Mouse (Mus musculus) v-Abl transformed pro-B cells (cell line): Measurements from ENCODE around the gene Zfp583.
"Not testable (repeated sequence)": the region's sequence is repeated elsewhere in the genome, so short reads cannot be mapped to it uniquely, and the experiment has no call there.

ENCODE experiments used
- in situ Hi-C, 2 experiments: fragments of 400-800 bp; cut with MboI; formaldehyde crosslinking; loops; one replicate each; pipeline ENCODE4 v1.15.1; 2025; ENCODE audit not compliant: unreplicated experiment in 2 of 2

Zfp583 gene

GRCm38 (mm10) chr7:6331233-6331956 is at the start of gene Zfp583:
TSS of gene Zfp583 (minus strand) at chr7:6331285.
- in situ Hi-C loops, result no loop called here

- in situ Hi-C loops, result loop anchor here in 1 of 2 experiments (10.0 kb wide), 1 partner anchor 94 kb away; the partner anchor contains the start of gene Zfp667
Measured at GRCm38 (mm10) chr7:6378441-6378840, 47.4 kb upstream of the Zfp583 start.

GRCm38 (mm10) chr7:6372993-6373392 is 41.9 kb upstream of the Zfp583 start:
- in situ Hi-C loops, result loop anchor here in 1 of 2 experiments (10.0 to 25.0 kb wide), 2 partner anchors 88 to 739 kb away; partner anchors contain the start of genes Zfp667 and Zfp954

- in situ Hi-C loops, result loop anchor here in 1 of 2 experiments (25.0 kb wide), 1 partner anchor 743 kb away; the partner anchor contains the start of gene Zfp954
Measured at GRCm38 (mm10) chr7:6369460-6369859, 38.4 kb upstream of the Zfp583 start.

DNA sequence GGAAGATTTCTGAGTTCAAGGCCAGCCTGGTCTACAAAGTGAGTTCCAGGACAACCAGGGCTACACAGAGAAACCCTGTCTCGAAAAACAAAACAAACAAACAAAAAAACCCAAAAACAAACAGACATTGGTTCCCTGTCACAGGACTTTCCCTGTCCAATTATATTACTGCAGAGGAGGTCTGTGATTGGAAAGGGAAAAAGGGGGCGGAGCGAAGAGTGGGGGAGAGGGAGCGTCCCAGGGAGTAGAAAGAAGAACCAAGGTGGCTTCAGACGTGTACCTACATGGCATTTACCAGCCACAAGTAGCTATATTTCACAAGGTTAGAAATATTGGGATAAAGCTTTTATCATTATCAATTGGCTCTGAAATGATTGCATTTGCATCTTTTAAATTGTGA is 37.1 kb upstream of the Zfp583 start:
- in situ Hi-C loops, result loop anchor here in 1 of 2 experiments (25.0 kb wide), 1 partner anchor 744 kb away; the partner anchor contains the start of gene Zfp954

DNA sequence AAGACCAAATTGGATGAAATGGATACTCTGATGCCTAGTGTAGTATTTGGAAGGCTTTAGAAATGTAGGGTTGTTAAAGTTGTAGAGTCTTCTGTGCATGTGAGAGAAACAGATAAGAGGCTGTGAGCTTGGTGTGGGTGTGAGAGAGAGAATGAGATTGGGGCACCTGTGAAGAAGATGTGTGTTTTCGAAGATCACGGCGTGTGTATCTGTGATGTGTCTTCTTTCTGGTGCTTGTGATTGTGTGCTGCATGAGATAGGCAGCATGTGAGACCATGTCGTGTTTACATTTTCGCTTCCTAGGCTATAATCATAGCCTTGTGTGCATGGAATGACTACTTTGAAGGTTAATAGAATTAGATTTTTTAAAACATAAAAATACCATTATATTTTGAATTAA is 36.1 kb upstream of the Zfp583 start:
- in situ Hi-C loops, result loop anchor here in 1 of 2 experiments (25.0 kb wide), 1 partner anchor 745 kb away; the partner anchor contains the start of gene Zfp954

DNA sequence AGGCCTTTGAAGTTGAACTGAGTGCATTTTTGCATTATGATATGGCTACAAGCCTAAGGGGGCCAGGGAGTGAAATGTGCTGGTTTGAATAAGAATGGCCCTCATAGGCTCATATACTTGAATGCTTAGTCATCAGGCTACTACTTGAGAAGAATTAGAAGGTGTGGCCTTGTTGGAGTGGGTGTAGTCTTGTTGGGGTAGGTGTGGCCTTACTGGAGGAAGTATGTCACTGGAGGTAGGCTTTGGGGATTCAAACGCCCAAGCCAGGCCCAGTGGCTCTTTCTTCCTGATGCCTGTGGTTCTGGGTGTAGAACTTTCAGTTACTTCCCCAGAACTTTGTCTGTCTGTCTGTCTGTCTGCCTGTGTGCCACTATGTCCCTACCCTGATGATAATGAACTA is 33.7 kb upstream of the Zfp583 start:
- in situ Hi-C loops, result loop anchor here in 1 of 2 experiments (25.0 kb wide), 1 partner anchor 748 kb away; the partner anchor contains the start of gene Zfp954

- in situ Hi-C loops, result loop anchor here in 1 of 2 experiments (25.0 kb wide), 1 partner anchor 749 kb away; the partner anchor contains the start of gene Zfp954
Measured at GRCm38 (mm10) chr7:6363047-6363488, 32.0 kb upstream of the Zfp583 start, which contains the start of gene Zfp78. TSS of gene Zfp78 (plus strand) at chr7:6363280.

DNA sequence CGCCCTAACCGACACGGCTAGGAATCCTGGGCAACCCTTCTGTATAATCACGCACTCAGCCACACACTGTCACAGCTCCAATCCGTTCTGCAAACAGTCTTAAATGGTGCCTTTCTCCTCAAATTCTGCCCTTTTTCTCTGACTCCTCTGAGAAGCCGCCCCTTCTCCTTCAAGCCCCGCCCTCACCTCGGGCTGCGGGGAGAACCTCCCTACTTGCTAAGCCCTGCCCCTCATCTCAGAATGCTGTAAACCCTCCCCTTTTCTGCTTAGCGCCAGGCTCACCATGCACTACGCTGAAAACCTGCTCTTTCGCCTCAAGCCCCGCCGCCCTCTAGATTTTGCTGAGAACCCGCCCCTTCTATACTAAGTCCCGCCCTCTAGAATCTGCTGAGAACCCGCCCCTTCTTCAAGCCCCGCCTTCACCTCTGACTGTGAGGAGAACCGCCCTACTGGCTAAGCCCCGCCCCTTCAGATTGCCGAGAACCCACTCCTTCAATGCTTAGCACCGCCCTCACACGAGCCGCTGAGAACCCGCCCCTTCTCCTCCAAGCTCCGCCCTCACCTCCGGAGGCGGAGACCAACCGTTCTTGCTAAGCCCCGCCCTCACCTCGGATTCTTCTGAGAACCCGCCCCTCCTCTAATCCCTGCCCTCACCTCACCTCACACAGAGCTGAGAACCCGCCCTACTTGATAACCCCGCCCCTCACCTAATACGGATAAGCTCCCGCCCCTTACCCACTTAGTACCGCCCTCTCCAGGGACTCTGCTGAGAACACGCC is 31.4 kb upstream of the Zfp583 start:
- in situ Hi-C loops, result loop anchor here in 1 of 2 experiments (25.0 kb wide), 1 partner anchor 750 kb away; the partner anchor contains the start of gene Zfp954

GRCm38 (mm10) chr7:6361756-6362155 is 30.7 kb upstream of the Zfp583 start:
- in situ Hi-C loops, result loop anchor here in 1 of 2 experiments (25.0 kb wide), 1 partner anchor 751 kb away; the partner anchor contains the start of gene Zfp954

DNA sequence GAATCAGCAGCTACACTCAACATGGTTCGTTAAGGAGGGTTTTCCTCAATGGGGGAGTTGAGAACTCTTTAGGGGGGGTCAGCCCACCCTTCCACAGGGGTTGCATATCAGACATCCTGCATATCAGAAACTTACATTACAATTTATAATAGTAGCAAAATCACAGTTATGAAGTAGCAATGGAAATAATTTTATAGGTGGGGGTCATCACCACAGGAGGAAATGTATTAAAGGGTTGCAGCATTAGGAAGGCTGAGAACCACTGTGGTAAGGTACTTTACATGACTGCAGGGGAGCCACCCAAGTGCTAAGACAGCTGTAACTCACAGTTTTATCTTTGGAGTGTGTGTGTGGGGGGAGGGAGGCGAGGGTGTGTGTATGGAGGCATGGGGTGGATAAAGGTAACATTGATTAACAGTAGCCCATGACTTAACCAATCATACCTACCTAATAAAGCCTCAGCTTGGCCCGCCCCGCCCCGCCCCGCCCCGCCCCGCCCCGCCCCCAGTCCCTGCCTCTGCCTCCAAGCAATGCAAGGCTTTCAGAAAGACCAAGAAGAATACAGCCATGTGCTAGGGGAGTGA is 29.5 kb upstream of the Zfp583 start:
- in situ Hi-C loops, result loop anchor here in 1 of 2 experiments (25.0 kb wide), 1 partner anchor 752 kb away; the partner anchor contains the start of gene Zfp954

DNA sequence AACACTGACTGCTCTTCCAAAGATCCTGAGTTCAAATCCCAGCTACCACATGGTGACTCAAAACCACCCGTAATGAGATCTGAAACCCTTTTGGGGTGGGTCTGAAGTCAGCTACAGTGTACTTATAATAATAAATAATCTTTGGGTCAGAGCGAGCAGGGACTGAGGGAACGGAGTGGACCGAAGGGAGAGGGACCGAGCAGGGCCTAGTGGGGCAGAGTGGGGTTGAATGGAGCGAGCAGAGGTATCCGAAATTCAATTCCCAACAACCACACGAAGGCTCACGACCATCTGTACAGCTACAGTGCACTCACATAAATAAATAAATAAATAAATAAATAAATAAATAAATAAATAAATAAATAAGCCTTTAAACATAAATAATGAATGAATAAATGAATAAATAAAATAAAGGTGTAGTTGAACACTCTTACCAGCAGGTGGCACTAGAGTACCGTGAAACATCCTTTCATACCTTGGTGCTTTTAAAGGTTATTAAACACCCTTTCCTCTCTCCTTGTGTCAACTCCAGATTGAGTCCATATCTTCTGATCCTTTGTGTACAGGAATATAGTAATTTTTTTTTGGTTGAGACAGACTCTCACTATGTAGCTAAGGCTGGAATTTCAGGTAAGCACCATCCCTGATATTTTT is 28.0 kb upstream of the Zfp583 start:
- in situ Hi-C loops, result loop anchor here (5.0 to 25.0 kb wide), 6 partner anchors 67 to 938 kb away; partner anchors contain the start of gene Zfp954 (in 1 of the 2)

DNA sequence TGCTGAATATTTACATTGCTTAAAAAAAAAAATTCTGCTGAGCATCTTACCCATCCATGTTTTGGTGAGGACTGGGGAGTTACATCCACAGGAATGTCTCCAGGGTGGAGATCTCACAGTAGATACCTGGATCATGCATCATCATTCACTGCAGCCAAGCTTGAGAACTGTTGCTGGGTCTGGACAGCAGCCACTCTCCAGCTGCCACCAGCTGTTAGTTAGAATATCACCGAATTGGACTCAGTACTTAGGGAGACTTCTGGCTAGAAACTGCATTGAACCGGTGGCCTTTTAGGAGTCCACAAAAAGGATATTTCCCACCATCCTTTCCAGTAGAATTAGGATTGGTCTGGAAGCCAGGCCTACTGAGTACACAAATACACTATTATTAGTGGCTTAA is 27.0 kb upstream of the Zfp583 start:
- in situ Hi-C loops, result loop anchor here (5.0 to 25.0 kb wide), 6 partner anchors 66 to 939 kb away; partner anchors contain the start of gene Zfp954 (in 1 of the 2)

DNA sequence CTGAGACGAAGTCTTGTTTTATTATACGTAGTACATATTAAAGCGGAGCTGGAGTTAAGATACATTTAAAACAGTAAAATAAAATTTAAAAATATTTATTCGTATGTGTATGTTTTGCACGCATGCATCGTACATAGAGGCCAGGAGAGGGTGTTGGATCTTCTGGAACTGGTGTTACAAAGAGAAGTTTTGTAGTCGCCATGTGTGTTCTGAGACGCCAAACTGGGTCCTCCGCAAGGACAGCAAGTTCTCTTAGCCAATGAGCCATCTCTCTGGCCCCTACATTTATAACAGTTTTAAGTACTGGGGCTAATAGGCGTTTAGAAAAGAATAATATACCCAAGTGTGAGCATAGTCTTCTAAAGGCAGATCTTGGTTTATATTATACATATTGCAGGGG is 13.0 kb upstream of the Zfp583 start:
- in situ Hi-C loops, result no loop called here

DNA sequence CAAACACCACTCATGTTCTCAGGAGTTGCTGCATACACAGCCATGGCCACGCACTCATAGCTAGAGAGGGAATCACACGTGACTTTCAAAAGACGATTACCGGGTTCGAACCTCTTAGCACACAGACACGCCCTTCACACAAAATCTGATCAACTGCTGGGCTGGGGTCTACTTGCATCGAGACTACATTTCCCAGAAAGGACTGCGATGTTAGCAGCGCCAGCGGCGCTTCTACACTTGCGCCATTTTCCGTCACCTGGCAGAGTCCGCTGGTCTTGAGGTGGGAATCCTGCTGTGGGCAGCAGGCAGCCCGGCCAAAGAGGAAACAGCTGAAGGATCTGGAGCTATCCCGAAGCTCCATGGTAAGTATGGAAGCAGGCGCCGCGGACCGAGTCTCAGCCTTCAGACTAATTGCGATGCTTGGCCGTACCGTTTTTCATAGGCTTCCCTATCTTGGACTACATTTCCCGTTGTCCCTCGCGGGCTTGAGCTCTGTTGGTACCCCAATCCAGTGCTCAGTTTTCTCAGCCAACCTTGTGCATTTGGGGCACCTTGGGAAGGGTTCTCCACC is 12.5 kb upstream of the Zfp583 start, which contains the start of gene Gm3854:
Gene Gm3854, plus strand, starts transcription at position 259 of the 571 bp plus-strand sequence.
- in situ Hi-C loops, result no loop called here

DNA sequence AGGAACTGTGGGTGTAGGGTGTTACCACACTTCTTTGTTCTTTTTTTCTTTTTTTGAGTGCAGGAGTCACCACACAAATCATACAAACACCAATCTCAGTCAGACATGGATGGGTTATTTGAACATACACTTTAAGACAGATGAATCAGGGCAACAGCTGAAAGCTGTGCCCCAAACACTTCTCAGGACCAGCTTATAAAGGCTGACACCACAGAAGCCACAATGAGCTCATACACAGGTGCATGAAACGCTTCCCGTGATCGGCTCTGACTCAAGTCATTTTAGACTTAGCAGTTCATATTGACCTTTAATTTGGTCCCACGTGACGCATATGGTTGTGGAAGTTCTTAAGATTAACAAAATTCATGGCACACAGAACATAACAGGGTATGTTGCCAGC is 8.8 kb upstream of the Zfp583 start:
- in situ Hi-C loops, result no loop called here

DNA sequence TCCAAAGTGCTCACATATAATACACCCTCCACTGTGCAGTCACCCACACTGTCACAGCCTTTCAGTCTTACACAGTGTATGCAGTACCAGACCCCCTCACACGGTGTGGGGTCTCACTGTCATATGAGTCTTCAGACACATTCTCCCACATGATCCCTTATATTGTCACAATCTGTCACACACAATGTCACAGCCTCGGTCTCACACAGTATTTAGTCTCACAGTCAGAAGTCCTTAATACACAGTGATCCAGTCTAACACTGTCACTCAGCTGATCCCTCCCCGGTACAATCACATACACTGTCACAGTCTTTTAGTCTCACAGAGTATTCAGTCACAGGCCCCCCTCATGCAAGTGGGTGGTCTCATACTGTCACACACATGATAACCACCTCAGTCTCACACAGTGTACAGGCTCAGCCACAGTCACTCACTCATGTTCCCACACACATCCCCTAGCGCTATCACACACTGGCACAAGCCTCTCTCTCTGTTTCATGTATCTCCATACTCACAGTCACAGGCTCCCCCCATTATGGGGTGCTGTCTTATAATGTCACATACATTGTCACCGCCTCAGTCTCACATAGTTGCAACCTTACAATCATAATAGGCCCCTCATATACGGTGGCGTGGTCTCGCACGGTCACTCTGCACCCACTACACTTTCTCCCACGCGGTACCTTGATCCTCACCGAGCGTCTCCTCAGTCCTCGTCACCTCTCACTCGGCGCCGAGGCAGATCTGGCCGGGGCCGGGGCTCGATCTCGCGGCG is 440 bp downstream of the Zfp583 start:
- in situ Hi-C loops, result no loop called here

DNA sequence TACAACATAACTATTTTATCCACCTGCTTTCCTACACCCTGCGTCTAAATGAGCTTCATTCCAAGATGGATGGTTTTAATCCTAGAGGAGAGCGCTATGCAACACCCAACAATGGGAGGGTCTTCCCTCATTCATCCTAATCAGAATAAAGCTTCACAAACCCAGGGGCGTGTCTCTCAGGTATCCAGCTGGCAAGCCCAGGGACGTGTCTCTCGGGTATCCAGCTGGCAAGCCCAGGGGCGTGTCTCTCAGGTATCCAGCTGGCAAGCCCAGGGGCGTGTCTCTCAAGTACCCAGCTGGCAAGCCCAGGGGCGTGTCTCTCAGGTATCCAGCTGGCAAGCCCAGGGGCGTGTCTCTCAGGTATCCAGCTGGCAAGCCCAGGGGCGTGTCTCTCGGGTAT is 30.3 kb downstream of the Zfp583 start:
- in situ Hi-C loops, result not testable (repeated sequence)
